Mouse (Mus musculus) embryonic facial prominence, embryonic 12.5 days (tissue): ENCODE measurements around the gene Ino80. TPM values are rescaled to one million over a fixed set of nuclear protein-coding genes. Genes with fewer than 3 reads are reported as not detected.

Source experiments
- polyA plus RNA-seq: library from polyadenylated mRNA; unstranded; fragments of >200 nt; fragmentation: Nextera tagmentation; extraction: Ambion mirVana; gene quantifications from 2 replicates; pipeline ENCODE4 v1.2.1, GENCODE M21; 2016

Gene Ino80
- polyA plus RNA-seq, 1 experiment from 2014 or later, result 4.9 TPM

Other genes starting within 250 kb of the Ino80 start
- 0.28 TPM in 1 of 2 replicates, not detected in the other for gene Ppp1r14d, start 247.8 kb downstream of the Ino80 start, polyA plus RNA-seq
- 8.8 and 10.6 TPM in 2 replicates for gene Spint1, start 240.3 kb downstream of the Ino80 start, polyA plus RNA-seq
- gene Rhov, start 206.4 kb downstream of the Ino80 start, polyA plus RNA-seq, result 5.7 and 6.9 TPM in 2 replicates
- 23.8 and 23.9 TPM in 2 replicates for gene Vps18, start 188.9 kb downstream of the Ino80 start, polyA plus RNA-seq
- gene Dll4, start 151.9 kb downstream of the Ino80 start, polyA plus RNA-seq, result 5.1 and 5.7 TPM in 2 replicates
- gene Chac1, start 126.5 kb downstream of the Ino80 start, polyA plus RNA-seq, result 0.79 and 1.0 TPM in 2 replicates
- gene Exd1, start 69.9 kb upstream of the Ino80 start, polyA plus RNA-seq, result 0.32 and 1.3 TPM in 2 replicates
- gene Chp1, start 70.0 kb upstream of the Ino80 start, polyA plus RNA-seq, result 64.4 TPM in 2 replicates
- gene Nusap1, start 140.6 kb upstream of the Ino80 start, polyA plus RNA-seq, result 75.1 and 82.1 TPM in 2 replicates
- gene Oip5, start 140.8 kb upstream of the Ino80 start, polyA plus RNA-seq, result 27.0 and 27.1 TPM in 2 replicates
- 46.6 and 50.7 TPM in 2 replicates for gene Ndufaf1, start 185.1 kb upstream of the Ino80 start, polyA plus RNA-seq
- gene Rtf1, start 197.4 kb upstream of the Ino80 start, polyA plus RNA-seq, result 71.0 and 74.1 TPM in 2 replicates